Mouse (Mus musculus) heart, postnatal 36 days (tissue): ENCODE measurements around the gene 2210017I01Rik. TPM values are rescaled to one million over a fixed set of nuclear protein-coding genes. Genes with fewer than 3 reads are reported as not detected.

Experiments used
- DNase-seq, 2 experiments: peaks; one replicate each; pipeline ENCODE4 v3.0.0; 2021 to 2022
- intact Hi-C: fragments of 180-260 bp; cut with DNase I; formaldehyde crosslinking; loops from one replicate; pipeline ENCODE4 v1.15.1; 2025
- total RNA-seq, 2 experiments: library from RNA; stranded (reverse); gene quantifications; 2 replicates each; pipeline ENCODE4 v1.2.3; 2021

Gene 2210017I01Rik
- total RNA-seq, 2 experiments from 2014 or later, result not detected

DNA sequence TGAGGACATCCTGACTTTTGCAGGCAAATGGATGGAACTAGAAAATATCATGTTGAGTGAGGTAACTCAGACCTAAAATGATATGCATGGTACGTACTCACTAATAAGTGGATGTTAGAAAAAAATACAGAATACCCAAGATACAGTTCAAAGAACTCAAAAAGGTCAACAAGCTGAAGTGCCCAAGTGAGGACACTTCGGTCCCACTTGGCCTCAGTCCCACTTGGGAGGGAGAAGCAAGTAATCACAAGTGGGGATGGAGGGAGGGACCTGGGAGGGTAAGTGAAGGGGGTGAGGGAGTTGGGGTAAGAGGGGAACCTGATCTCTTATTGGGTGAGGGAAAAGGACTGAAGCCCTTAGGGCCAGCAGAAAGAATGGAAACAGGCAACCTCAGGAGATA lies 38.5 kb downstream of the 2210017I01Rik start:
- no peak for DNase-seq
- intact Hi-C loops, result no loop called here

DNA sequence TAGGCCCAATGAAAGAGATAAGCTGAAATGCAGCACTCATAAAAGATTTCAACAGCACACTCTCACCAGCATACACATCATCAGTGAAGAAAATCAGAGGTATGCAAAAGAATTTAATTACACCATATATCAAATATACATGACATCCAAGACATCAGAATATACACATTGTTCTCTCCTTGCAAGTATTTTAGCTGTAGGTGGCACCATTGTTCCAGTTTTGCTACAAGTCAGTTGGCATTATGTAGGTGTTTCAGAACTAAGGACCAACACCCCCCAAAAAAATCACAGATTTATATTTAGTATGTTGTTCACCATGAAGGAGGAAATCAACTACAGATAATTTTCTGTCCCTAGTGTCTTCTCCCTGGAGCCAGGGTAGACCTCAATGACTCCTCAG lies 41.9 kb downstream of the 2210017I01Rik start:
- DNase-seq, result no peak
- intact Hi-C loops, result no loop called here

Other genes with a start within 250 kb of the 2210017I01Rik start
- not detected for gene Sprr2f, start 242.3 kb downstream of the 2210017I01Rik start, total RNA-seq
- gene Sprr2h, start 221.8 kb downstream of the 2210017I01Rik start, total RNA-seq, result not detected
- not detected for gene Sprr2i, start 199.5 kb downstream of the 2210017I01Rik start, total RNA-seq
- gene Sprr2j-ps, start 189.4 kb downstream of the 2210017I01Rik start, total RNA-seq, result not detected
- gene Gm9774, start 178.1 kb downstream of the 2210017I01Rik start, total RNA-seq, result 1 to 10 TPM; 1.2 to 3.3 TPM
- not detected for gene Sprr2k, start 174.9 kb downstream of the 2210017I01Rik start, total RNA-seq
- gene Sprr1b, start 168.7 kb downstream of the 2210017I01Rik start, total RNA-seq, result not detected
- gene Sprr3, start 148.8 kb downstream of the 2210017I01Rik start, total RNA-seq, result not detected
- gene Sprr1a, start 121.6 kb downstream of the 2210017I01Rik start, total RNA-seq, result not detected
- gene Sprr4, start 107.0 kb downstream of the 2210017I01Rik start, total RNA-seq, result not detected
- not detected for gene 2310046K23Rik, start 73.0 kb downstream of the 2210017I01Rik start, total RNA-seq
- gene Ivl, start 33.8 kb downstream of the 2210017I01Rik start, total RNA-seq, result not detected
- not detected for gene Smcp, start 18.5 kb downstream of the 2210017I01Rik start, total RNA-seq
- not detected for gene Lce6a, start 14.2 kb upstream of the 2210017I01Rik start, total RNA-seq
- not detected for gene Lce1a1, start 40.8 kb upstream of the 2210017I01Rik start, total RNA-seq
- not detected for gene Lce1b, start 49.4 kb upstream of the 2210017I01Rik start, total RNA-seq
- gene Lce1a2, start 62.8 kb upstream of the 2210017I01Rik start, total RNA-seq, result not detected
- gene Lce1c, start 71.8 kb upstream of the 2210017I01Rik start, total RNA-seq, result not detected
- gene Lce1d, start 79.7 kb upstream of the 2210017I01Rik start, total RNA-seq, result not detected
- not detected for gene Lce1e, start 101.6 kb upstream of the 2210017I01Rik start, total RNA-seq
- not detected for gene Lce1f, start 112.9 kb upstream of the 2210017I01Rik start, total RNA-seq
- not detected for gene Gm38119, start 131.6 kb upstream of the 2210017I01Rik start, total RNA-seq
- not detected for gene Lce1g, start 144.8 kb upstream of the 2210017I01Rik start, total RNA-seq
- not detected for gene Lce1h, start 157.6 kb upstream of the 2210017I01Rik start, total RNA-seq
- gene Lce1i, start 171.4 kb upstream of the 2210017I01Rik start, total RNA-seq, result not detected
- gene Lce1j, start 183.0 kb upstream of the 2210017I01Rik start, total RNA-seq, result not detected
- not detected for gene Lce1k, start 200.4 kb upstream of the 2210017I01Rik start, total RNA-seq
- not detected for gene Kprp, start 219.8 kb upstream of the 2210017I01Rik start, total RNA-seq
- gene Lce1l, start 243.8 kb upstream of the 2210017I01Rik start, total RNA-seq, result not detected